Mouse (Mus musculus) spleen, embryonic (tissue): ENCODE measurements around the gene Pappa2.

Experiments used
- CTCF ChIA-PET: fragments of 350-600 bp; sonication (Branson Sonifier 250); formaldehyde crosslinking; loops from one replicate; lab custom pipeline; 2022; lab: Charles Lee

Pappa2 gene

GRCm38 (mm10) chr1:158765842-158766241 is 214.4 kb downstream of the Pappa2 start:
- CTCF ChIA-PET: no interaction called here

GRCm38 (mm10) chr1:158764727-158765126 is 215.6 kb downstream of the Pappa2 start:
- CTCF ChIA-PET: no interaction called here

GRCm38 (mm10) chr1:158764211-158764610 is 216.1 kb downstream of the Pappa2 start:
- CTCF ChIA-PET: no interaction called here

GRCm38 (mm10) chr1:158748356-158749096 is 231.8 kb downstream of the Pappa2 start:
- CTCF ChIA-PET: no interaction called here

- CTCF ChIA-PET: no interaction called here
Observed at GRCm38 (mm10) chr1:158741449-158741848, 238.8 kb downstream of the Pappa2 start.

- CTCF ChIA-PET: no interaction called here
Observed at GRCm38 (mm10) chr1:158740949-158741348, 239.3 kb downstream of the Pappa2 start.

GRCm38 (mm10) chr1:158740161-158740766 is 240.0 kb downstream of the Pappa2 start:
- CTCF ChIA-PET: no interaction called here

- CTCF ChIA-PET: no interaction called here
Observed at GRCm38 (mm10) chr1:158739132-158739919, 241.0 kb downstream of the Pappa2 start.

- CTCF ChIA-PET: no interaction called here
Observed at GRCm38 (mm10) chr1:158732868-158733496, 247.3 kb downstream of the Pappa2 start.

- CTCF ChIA-PET: no interaction called here
Observed at GRCm38 (mm10) chr1:158713301-158714095, 266.8 kb downstream of the Pappa2 start.

- CTCF ChIA-PET: no interaction called here
Observed at GRCm38 (mm10) chr1:158701336-158701735, 279.0 kb downstream of the Pappa2 start.

- CTCF ChIA-PET: no interaction called here
Observed at GRCm38 (mm10) chr1:158700147-158700546, 280.1 kb downstream of the Pappa2 start.

- CTCF ChIA-PET: no interaction called here
Observed at GRCm38 (mm10) chr1:158699276-158699675, 281.0 kb downstream of the Pappa2 start.

- CTCF ChIA-PET: no interaction called here
Observed at GRCm38 (mm10) chr1:158697859-158698569, 282.3 kb downstream of the Pappa2 start.

GRCm38 (mm10) chr1:158697423-158697822 is 282.9 kb downstream of the Pappa2 start:
- CTCF ChIA-PET: no interaction called here

GRCm38 (mm10) chr1:158687726-158688125 is 292.6 kb downstream of the Pappa2 start:
- CTCF ChIA-PET: no interaction called here

GRCm38 (mm10) chr1:158669971-158670592 is 310.2 kb downstream of the Pappa2 start:
- CTCF ChIA-PET: no interaction called here

GRCm38 (mm10) chr1:158666001-158666400 is 314.3 kb downstream of the Pappa2 start:
- CTCF ChIA-PET: no interaction called here
